Mouse (Mus musculus) spleen, adult 2 months (tissue): ENCODE measurements around the gene Bcr. TPM values are rescaled to one million over a fixed set of nuclear protein-coding genes. Genes with fewer than 3 reads are reported as not detected.
A peak's percentile ranks its signal among the peaks of the same experiment; 100 is the strongest.

ENCODE experiments used
- DNase-seq, 2 experiments: peaks; one replicate each; pipeline versions ENCODE4 v3.0.0 to v3.0.0-alpha.2; 2012 to 2021; ENCODE audit warnings: low spot score in 2 of 2, low read depth in 1 of 2
- H3K27ac ChIP-seq: fragments of 200-500 bp; 2 replicates; pipeline ENCODE4 v1.5.1; 2012; ENCODE audit warnings: low read length, inconsistent platforms; ENCODE audit not compliant: insufficient read depth
- H3K27me3 ChIP-seq: fragments of 200-500 bp; 2 replicates; pipeline ENCODE4 v1.6.1; 2012; ENCODE audit warnings: mild to moderate bottlenecking, moderate library complexity, low read length, inconsistent platforms; ENCODE audit not compliant: control insufficient read depth, insufficient read depth
- H3K36me3 ChIP-seq: fragments of 200-500 bp; 2 replicates; pipeline ENCODE4 v1.6.1; 2012; ENCODE audit warnings: mild to moderate bottlenecking, low read length, inconsistent platforms; ENCODE audit not compliant: control insufficient read depth, insufficient read depth
- H3K4me1 ChIP-seq: fragments of 200-500 bp; 2 replicates; pipeline ENCODE4 v1.6.1; 2011; ENCODE audit warnings: inconsistent platforms; ENCODE audit not compliant: control insufficient read depth, insufficient read depth, insufficient read length
- H3K4me3 ChIP-seq: fragments of 200-500 bp; 2 replicates; pipeline ENCODE4 v1.5.1; 2011; ENCODE audit warnings: mild to moderate bottlenecking, inconsistent platforms; ENCODE audit not compliant: insufficient read depth, insufficient read length; ENCODE audit errors: extremely low read depth
- CTCF ChIP-seq: fragments of 200-500 bp; IDR thresholded peaks from 2 replicates; pipeline ENCODE4 v1.5.1; 2011; ENCODE audit warnings: mild to moderate bottlenecking, inconsistent platforms; ENCODE audit not compliant: insufficient read depth, insufficient read length, insufficient replicate concordance; ENCODE audit errors: extremely low read depth
- POLR2A ChIP-seq: fragments of 200-500 bp; IDR thresholded peaks from 2 replicates; pipeline ENCODE4 v1.6.1; 2011; ENCODE audit warnings: low read depth, low read length, inconsistent platforms
- WGBS: fragments of 180-500 bp; shearing (Covaris S2); methylation state at CpG from one replicate; pipeline ENCODE4 v1.1.7; 2018; 5-methylcytosine and 5-hydroxymethylcytosine counted together
- polyA plus RNA-seq: library from polyadenylated mRNA; depleted of rRNA; stranded (reverse); fragments of >200 nt; gene quantifications from 2 replicates; pipeline ENCODE4 v1.2.3, GENCODE M21; 2012; rRNA removed

The Bcr gene
- polyA plus RNA-seq, 1 experiment, result 17.8 TPM

DNA sequence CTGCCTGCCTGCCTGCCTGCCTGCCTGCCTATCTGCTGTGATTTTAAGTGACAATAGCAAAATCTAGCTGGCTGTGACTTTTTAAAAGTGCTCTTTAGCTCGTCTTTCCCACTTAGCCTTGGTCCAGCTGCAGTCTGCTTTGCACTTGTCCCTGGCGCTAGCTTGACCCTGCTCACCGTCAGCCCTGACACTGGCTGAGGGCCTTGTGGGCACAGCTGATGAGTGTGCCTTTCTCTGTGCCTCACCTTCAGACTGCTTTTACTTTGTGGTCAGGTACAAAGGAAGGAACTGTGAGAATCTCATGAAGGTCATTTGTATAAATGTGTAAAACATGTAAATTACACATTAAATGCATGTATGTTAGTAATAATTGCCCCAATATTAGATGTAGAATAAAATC is 163.8 kb downstream of the Bcr start:
- DNase-seq, result no peak
- TF ChIP-seq CTCF, result no peak
- TF ChIP-seq POLR2A, result no peak
- no peaks in the 10 kb centered on the region for H3K36me3 ChIP-seq
- 61% methylated on average over 3 of the region's 3 CpGs for WGBS
- peak overlapping the region; percentile 43 for H3K27ac ChIP-seq
- peaks cover 26% of the 10 kb centered on the region for H3K4me1 ChIP-seq
- no peaks in the 10 kb centered on the region for H3K27me3 ChIP-seq
- no peak overlapping the region for H3K4me3 ChIP-seq

GRCm38 (mm10) chr10:75224630-75225029 is 164.2 kb downstream of the Bcr start:
- no peak overlapping the region for H3K4me3 ChIP-seq
- TF ChIP-seq CTCF (no peak), POLR2A (no peak)
- no peak overlapping the region for H3K27ac ChIP-seq
- no peaks in the 10 kb centered on the region for H3K27me3 ChIP-seq
- DNase-seq, result no peak
- peaks cover 26% of the 10 kb centered on the region for H3K4me1 ChIP-seq
- WGBS, result 0% methylated on average over 1 of the region's 2 CpGs
- H3K36me3 ChIP-seq, result no peaks in the 10 kb centered on the region; the same call in 1 of the 2 replicates

DNA sequence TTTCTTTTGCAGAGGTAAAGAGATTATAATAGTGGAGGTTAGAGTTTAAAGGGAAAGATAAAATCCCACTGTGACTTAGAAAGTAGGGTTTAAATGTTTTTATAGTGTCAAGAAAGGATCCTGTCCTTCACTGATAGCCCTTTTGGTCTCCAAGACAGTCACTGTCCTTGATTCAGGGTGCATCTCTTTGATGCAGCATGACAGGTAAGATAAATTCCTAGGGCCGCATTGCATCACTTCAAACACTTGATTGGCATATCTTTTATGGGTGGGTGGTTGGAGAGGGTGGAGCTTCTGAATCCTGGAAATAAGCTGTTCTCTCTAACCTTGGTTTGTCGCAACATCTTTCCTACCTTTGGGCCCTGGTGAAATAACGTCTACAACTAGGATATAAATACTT is 167.0 kb downstream of the Bcr start:
- no peak for TF ChIP-seq CTCF
- no peak for TF ChIP-seq POLR2A
- Histone ChIP-seq H3K4me1 (peaks cover 14% of the 10 kb centered on the region), H3K27ac (no peak overlapping the region), H3K27me3 (no peaks in the 10 kb centered on the region), H3K36me3 (peaks cover 7% of the 10 kb centered on the region), H3K4me3 (no peak overlapping the region)
- DNase-seq, result no peak
- WGBS, result 89% methylated on average over 3 of the region's 3 CpGs

GRCm38 (mm10) chr10:75230572-75230971 is 170.2 kb downstream of the Bcr start:
- no peaks in the 10 kb centered on the region for H3K4me1 ChIP-seq
- WGBS, result 80% methylated on average over 4 of the region's 4 CpGs
- TF ChIP-seq POLR2A (no peak), CTCF (no peak)
- no peaks in the 10 kb centered on the region for H3K27me3 ChIP-seq
- no peak for DNase-seq
- no peak overlapping the region for H3K27ac ChIP-seq
- no peak overlapping the region for H3K4me3 ChIP-seq
- H3K36me3 ChIP-seq, result peaks cover 9% of the 10 kb centered on the region

GRCm38 (mm10) chr10:75231876-75232275 is 171.5 kb downstream of the Bcr start:
- H3K27ac ChIP-seq, result no peak overlapping the region
- TF ChIP-seq POLR2A (no peak), CTCF (no peak)
- H3K4me3 ChIP-seq, result no peak overlapping the region
- no peak for DNase-seq
- peaks cover 9% of the 10 kb centered on the region for H3K36me3 ChIP-seq
- WGBS, result 90% methylated on average over 1 of the region's 1 CpGs
- no peaks in the 10 kb centered on the region for H3K4me1 ChIP-seq
- no peaks in the 10 kb centered on the region for H3K27me3 ChIP-seq

GRCm38 (mm10) chr10:75232612-75233155 is 172.3 kb downstream of the Bcr start:
- no peak for DNase-seq
- Histone ChIP-seq H3K4me1 (no peaks in the 10 kb centered on the region), H3K4me3 (no peak overlapping the region), H3K27ac (no peak overlapping the region), H3K27me3 (no peaks in the 10 kb centered on the region), H3K36me3 (peaks cover 9% of the 10 kb centered on the region)
- 98% methylated on average over 4 of the region's 4 CpGs for WGBS
- no peak for TF ChIP-seq CTCF

GRCm38 (mm10) chr10:75233489-75233888 is 173.1 kb downstream of the Bcr start:
- H3K4me3 ChIP-seq, result no peak overlapping the region
- no peaks in the 10 kb centered on the region for H3K4me1 ChIP-seq
- H3K27me3 ChIP-seq, result no peaks in the 10 kb centered on the region
- no peak overlapping the region for H3K27ac ChIP-seq
- 96% methylated on average over 2 of the region's 2 CpGs for WGBS
- H3K36me3 ChIP-seq, result peaks cover 10% of the 10 kb centered on the region
- no peak for DNase-seq
- no peak for TF ChIP-seq CTCF

Other genes starting within 250 kb of the Bcr start
- 5.3 and 10.8 TPM in 2 replicates for gene Gnaz, start 93.4 kb upstream of the Bcr start, polyA plus RNA-seq
- 0.19 TPM in 1 of 2 replicates, not detected in the other for gene Rsph14, start 28.0 kb upstream of the Bcr start, polyA plus RNA-seq
- gene Rab36, start 23.5 kb upstream of the Bcr start, polyA plus RNA-seq, result 3.4 and 3.7 TPM in 2 replicates
- gene Specc1l, start 151.5 kb downstream of the Bcr start, polyA plus RNA-seq, result 16.7 and 17.7 TPM in 2 replicates